Mouse (Mus musculus) brown adipose tissue, adult 24 weeks (tissue): ENCODE measurements around the gene Calcr. TPM values are rescaled to one million over a fixed set of nuclear protein-coding genes. Genes with fewer than 3 reads are reported as not detected.
"Not testable (repeated sequence)": the region's sequence is repeated elsewhere in the genome, so short reads cannot be mapped to it uniquely, and the experiment has no call there.

Experiments
- H3K27ac ChIP-seq: fragments of 200-500 bp; replicated peaks from 2 replicates; pipeline ENCODE4 v1.5.1; 2012; ENCODE audit warnings: low read depth, mild to moderate bottlenecking, low read length
- H3K4me1 ChIP-seq: fragments of 200-500 bp; 2 replicates; pipeline ENCODE4 v1.6.1; 2012; ENCODE audit warnings: low read length, mixed read lengths; ENCODE audit not compliant: control insufficient read depth, insufficient read depth, insufficient read length
- H3K4me3 ChIP-seq: fragments of 200-500 bp; 2 replicates; pipeline ENCODE4 v1.5.1; 2012; ENCODE audit warnings: low read depth, mild to moderate bottlenecking, low read length, moderate library complexity; ENCODE audit not compliant: insufficient read depth
- polyA plus RNA-seq: library from polyadenylated mRNA; stranded (reverse); fragments of >200 nt; gene quantifications from 2 replicates; pipeline ENCODE4 v1.2.4, GENCODE M21; 2012; ENCODE audit not compliant: missing spikeins, insufficient read depth, insufficient read length

Gene Calcr
- not detected in 2 replicates for polyA plus RNA-seq

GRCm38 (mm10) chr6:3764230-3764764, at the start of gene Calcr:
Calcr (minus strand) TSS chr6:3764714.
- H3K4me1 ChIP-seq = no peaks in the 10 kb centered on the region
- H3K27ac ChIP-seq = no peak within 1 kb of the TSS
- H3K4me3 ChIP-seq = no peak within 1 kb of the TSS

DNA sequence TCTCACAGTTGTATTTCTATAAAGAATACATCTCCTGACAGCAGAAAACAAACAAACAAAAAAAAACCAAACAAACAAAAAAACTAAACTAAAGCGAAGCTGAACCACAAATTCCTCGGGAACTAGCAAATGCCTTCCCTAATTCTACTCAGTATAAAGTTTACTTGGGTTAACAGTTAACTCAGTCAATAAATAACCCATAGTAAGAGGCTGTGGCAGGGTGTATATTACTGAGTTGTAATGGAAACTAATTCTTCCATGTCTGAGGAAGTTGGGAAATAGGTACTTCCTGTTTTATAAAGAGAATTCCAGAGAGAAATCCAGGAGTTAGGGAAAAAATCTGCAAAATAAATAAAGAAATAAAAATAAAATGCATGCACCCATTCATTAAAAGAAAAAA, 3.0 kb upstream of the Calcr start:
- Histone ChIP-seq H3K4me3 (no peak overlapping the region), H3K4me1 (no peaks in the 10 kb centered on the region), H3K27ac (no peak overlapping the region)

- H3K4me3 ChIP-seq = no peak overlapping the region
- no peaks in the 10 kb centered on the region for H3K4me1 ChIP-seq
- H3K27ac ChIP-seq = no peak overlapping the region
Measured at GRCm38 (mm10) chr6:3763171-3763967, 1.1 kb downstream of the Calcr start.

DNA sequence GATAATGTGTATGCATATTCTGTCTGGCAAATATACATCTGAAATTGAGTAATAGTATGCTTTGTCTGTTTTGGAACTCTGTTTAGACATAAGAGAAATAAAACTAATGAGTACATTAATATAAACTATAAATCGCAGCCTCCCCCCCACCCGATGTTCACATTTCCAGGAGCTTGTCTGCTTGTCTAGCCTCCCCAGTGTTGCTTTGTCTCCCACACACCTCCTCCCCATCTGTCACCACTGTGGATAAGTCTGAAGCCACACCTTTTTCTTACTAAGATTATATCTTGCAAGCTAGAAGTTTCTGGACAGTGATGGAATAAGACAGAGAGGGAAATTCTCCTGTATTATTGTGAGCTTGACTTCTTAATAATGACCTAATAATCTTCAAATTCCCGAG, 12.9 kb downstream of the Calcr start:
- no peak overlapping the region for H3K4me3 ChIP-seq
- no peaks in the 10 kb centered on the region for H3K4me1 ChIP-seq
- H3K27ac ChIP-seq = no peak overlapping the region

DNA sequence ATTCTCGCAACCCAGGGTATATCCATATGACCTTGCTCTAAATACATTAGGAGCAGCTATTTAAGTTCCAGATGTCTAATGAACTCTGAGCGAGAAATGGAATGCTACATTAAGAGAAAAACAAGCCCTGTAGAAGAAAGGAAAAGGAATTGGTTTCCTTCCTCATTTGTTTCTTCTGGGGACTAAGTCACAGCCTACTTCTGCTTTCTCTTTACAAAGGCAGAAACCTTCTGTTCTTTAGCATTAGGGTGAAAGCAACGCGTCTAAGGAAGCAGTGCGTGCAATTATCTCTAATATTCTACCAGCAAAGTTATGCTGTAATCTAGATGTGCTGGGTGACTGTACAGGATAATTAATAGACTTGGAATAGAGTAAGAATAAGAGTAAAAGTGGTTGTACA, 14.9 kb downstream of the Calcr start:
- Histone ChIP-seq H3K4me3 (no peak overlapping the region), H3K4me1 (no peaks in the 10 kb centered on the region), H3K27ac (no peak overlapping the region)

DNA sequence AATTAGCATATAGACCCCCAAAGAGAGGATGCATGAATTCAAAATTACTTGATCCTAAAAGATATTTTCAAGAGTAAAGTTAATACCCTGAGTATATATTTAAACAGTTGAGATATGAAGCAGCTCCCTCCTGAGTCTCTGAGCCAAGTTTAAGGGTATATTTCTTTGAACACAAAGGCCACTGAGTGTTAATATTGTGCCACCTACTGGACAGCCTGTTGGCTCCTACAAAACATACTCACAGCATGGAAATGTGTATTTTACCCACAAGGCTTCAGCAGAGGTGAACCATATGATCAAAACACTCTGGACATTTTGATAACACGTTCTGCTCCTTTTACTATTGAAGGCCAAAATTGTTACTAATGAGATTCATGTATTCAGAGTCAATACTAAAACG, 19.0 kb downstream of the Calcr start:
- H3K4me3 ChIP-seq = no peak overlapping the region
- no peaks in the 10 kb centered on the region for H3K4me1 ChIP-seq
- H3K27ac ChIP-seq = no peak overlapping the region

DNA sequence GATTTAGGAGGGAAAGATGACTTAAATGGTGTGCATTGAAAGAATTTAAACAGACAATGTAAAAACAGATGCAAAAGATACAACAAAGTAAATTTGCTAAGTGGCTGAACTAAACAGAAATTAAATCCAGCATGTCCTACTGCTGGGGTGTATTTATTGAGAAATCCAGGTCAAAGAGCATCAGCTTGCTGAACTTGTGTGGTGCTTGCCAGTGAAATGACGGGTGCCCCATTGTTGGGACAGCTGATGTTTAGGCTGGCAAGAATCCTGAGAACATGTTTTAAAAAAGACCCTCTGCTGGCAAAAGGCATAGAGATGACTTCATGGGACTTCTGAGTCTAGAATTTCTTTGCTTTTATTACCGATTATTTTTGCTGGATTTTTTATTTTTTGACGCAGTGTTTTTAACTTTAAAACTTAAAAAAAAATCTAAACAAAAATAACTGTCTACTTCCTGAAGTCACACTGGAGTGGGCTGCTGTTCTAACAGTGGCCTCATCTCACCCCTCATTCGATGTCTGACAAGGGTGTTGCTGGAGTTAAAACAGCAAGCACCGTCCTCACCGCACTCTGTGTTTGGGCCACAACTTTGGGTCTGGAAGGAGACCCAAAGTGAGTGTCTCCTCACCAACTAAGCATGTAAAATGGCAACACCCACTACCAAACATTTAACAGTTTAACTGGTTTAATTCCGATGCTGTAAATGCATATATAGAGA, 22.4 kb downstream of the Calcr start:
- H3K4me3 ChIP-seq = no peak overlapping the region
- no peaks in the 10 kb centered on the region for H3K4me1 ChIP-seq
- H3K27ac ChIP-seq = no peak overlapping the region

DNA sequence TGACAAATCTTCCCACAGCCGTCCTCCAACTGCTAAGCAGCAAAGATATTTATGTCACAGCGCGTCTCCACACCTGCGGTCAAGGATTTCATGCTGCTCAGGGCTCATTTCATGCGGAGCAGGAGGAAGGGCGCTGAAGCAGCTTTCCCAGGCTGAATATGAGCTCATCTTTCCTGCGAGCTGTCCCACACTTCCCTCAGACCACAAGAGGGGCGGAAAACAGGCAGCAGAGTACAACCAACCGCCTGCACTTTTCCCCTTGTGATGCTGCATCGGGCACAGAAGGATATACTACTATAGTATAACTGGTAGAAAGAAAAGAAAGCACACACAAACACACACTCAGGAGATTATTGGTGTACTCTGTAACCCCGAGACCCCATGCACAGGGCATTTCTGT, 23.2 kb downstream of the Calcr start:
- H3K4me3 ChIP-seq = no peak overlapping the region
- no peak overlapping the region for H3K27ac ChIP-seq
- no peaks in the 10 kb centered on the region for H3K4me1 ChIP-seq

- Histone ChIP-seq H3K4me1 (no peaks in the 10 kb centered on the region), H3K4me3 (no peak overlapping the region), H3K27ac (no peak overlapping the region)
Measured at GRCm38 (mm10) chr6:3730246-3730867, 34.2 kb downstream of the Calcr start.

DNA sequence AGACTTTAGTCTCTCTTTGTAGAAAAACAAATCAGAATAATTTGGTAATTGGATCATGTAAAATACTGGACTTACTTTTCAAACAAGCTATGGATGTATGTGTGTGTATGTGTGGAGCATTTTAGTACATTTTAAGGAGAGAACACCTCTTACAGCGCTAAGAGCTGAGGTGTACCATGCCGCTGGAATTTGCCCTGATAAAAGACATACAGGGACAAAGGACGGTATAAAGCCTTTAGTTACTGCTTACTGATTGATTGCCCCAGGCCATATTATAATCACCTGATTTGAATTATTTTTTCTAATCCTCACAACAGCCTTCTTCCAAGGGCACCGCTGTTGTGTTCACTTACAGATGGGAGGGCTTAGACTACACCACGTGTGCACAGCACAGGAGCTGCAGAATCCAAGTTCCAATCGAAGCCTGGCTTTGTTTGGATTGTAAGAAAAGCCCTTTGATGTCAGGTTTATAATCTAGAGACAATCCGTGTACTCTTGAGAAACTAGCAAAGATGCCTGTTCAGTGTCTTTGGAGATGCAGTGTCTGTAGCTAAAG, 76.3 kb downstream of the Calcr start:
- no peak overlapping the region for H3K27ac ChIP-seq
- H3K4me1 ChIP-seq = no peaks in the 10 kb centered on the region
- H3K4me3 ChIP-seq = no peak overlapping the region

- H3K4me1 ChIP-seq, H3K4me3 ChIP-seq: not testable (repeated sequence)
- H3K27ac ChIP-seq = peak overlapping the region; percentile 93
Measured at GRCm38 (mm10) chr6:3678286-3678685, 86.2 kb downstream of the Calcr start.

DNA sequence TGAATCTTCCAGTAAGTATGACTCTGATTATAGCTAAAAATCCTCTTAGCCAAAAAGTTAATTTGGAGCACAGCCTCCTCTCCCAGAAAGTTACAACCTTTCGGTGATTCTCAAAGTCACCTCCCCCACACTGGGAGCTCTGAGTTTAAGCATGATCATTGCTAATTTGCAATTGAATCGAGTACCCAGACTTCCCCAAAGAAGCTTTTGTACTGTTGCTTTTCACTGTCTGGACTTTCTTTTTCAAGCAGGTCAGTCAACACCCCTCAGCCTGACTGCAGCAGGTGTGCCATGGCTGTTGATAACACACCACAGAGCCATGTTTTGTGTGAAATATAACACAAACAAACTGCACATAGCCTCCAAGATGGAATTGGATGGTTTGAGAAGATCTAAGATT, 86.7 kb downstream of the Calcr start:
- H3K4me1 ChIP-seq = no peaks in the 10 kb centered on the region
- no peak overlapping the region for H3K4me3 ChIP-seq
- H3K27ac ChIP-seq = peak overlapping the region; percentile 85

DNA sequence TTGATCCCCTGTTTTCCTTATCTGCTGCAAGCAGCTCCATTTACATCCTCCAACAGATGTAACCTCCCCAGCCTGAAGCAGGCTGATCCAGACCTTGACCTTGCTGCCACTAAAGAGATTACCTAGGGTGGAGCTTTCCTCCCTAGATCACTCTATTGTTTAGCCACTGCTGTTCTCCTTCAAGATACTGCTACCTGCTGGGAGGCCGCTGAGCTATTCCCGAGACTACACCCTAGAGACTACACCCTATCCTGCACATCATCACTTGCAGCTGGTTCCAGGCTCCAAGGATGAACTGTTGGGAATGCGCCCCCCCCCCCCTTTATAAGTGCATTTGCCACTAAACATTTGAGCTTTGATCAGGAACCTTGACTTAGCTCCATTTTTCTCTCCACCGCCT, 92.6 kb downstream of the Calcr start:
- not testable (repeated sequence) for H3K4me1 ChIP-seq, H3K27ac ChIP-seq, H3K4me3 ChIP-seq

DNA sequence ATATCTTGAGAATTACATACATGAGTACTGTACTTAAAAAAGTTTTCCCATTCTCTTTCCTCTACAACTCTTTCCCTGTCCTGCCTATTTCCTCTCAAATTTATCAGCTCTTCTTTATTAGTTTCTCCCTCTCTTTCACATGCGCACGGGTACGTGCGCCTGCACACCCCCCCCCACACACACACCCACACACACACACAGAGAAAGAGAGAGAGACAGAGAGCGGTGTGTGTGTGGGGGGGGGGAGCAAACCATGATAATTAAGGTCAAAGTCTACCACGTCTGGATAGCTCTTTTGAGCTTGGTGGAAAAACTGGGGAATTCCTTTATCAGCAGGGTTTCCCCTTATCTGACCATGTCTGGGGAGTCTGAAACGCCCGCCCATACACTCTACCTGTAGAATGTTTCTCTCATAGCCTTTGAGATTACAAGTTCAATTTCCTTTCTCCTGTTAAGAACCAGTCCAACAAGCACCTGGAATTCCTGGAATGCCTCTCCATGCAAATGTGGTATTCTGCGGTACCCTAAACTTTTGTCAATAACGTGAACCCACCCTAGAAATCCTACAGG, 100.3 kb downstream of the Calcr start:
- Histone ChIP-seq H3K4me3 (no peak overlapping the region), H3K4me1 (no peaks in the 10 kb centered on the region), H3K27ac (no peak overlapping the region)

DNA sequence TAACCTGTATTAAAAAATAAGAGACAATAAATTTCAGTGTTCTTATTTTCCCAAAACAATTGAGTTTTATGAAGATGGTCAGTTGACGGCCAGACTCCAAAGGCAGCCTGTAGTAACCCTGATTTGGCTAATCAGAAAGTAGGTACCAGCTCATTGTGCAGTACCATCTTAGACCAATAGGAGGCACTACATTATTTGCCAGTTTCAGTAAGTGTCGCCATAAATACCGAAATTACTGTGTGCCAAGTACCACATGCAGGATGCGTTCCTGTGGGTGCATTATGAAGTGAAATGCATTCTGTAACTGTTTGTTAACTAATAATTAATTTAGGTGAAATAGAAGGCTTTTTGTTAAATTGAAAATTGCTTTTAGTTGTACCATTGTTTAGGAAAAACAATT, 106.1 kb downstream of the Calcr start:
- no peaks in the 10 kb centered on the region for H3K4me1 ChIP-seq
- H3K27ac ChIP-seq = no peak overlapping the region
- H3K4me3 ChIP-seq = no peak overlapping the region
